Mouse (Mus musculus): ENCODE results near the gene Caps2. TPM values are rescaled to one million over a fixed set of nuclear protein-coding genes. Genes with fewer than 3 reads are reported as not detected.
"Not testable (repeated sequence)": the region's sequence is repeated elsewhere in the genome, so short reads cannot be mapped to it uniquely, and the experiment has no call there.

Caps2 gene
- polyA plus RNA-seq, 1 experiment from 2014 or later, result 0.26 TPM

GRCm38 (mm10) chr10:112227073-112227472 lies 63.7 kb downstream of the Caps2 start:
- 57% methylated on average over 1 of the region's 1 CpGs for WGBS
- H3K27me3 ChIP-seq, result no peaks in the 10 kb centered on the region
- H3K4me1 ChIP-seq, result no peaks in the 10 kb centered on the region
- no peaks in the 10 kb centered on the region for H3K9me3 ChIP-seq
- H3K27ac ChIP-seq, result no peak overlapping the region
- no peaks in the 10 kb centered on the region for H3K36me3 ChIP-seq
- no peak overlapping the region for H3K9ac ChIP-seq
- no peak for ATAC-seq (ENCODE audit: insufficient number of reproducible peaks, low FRiP score, low TSS enrichment, low read depth)
- H3K4me2 ChIP-seq, result no peak overlapping the region
- no peak overlapping the region for H3K4me3 ChIP-seq

- H3K9ac ChIP-seq; ATAC-seq (ENCODE audit: insufficient number of reproducible peaks, low FRiP score, low TSS enrichment, low read depth); H3K4me2 ChIP-seq; H3K4me1 ChIP-seq; H3K4me3 ChIP-seq; H3K9me3 ChIP-seq; H3K27me3 ChIP-seq; H3K27ac ChIP-seq; H3K36me3 ChIP-seq: not testable (repeated sequence)
- 49% methylated on average over 6 of the region's 6 CpGs for WGBS
Measured at GRCm38 (mm10) chr10:112229091-112229843, 65.8 kb downstream of the Caps2 start.

DNA sequence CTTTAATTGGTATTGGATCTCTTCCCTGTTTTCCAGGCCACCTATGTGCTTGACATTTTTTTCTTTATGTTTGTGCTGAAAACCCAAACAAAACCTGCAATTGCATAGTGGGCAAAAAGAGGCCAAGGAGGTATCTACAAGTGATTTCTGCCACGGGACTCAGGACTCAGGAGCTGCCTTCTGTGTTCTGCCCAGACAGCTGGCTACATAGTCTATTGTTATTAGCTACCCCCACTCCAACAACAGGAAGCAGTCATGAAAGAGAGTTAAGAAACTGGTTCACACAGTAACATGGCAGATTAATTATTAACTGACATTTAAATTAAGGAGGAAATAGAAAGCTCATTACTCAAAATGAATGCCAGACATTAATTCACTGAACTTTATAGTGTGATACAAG lies 69.3 kb downstream of the Caps2 start:
- not testable (repeated sequence) for H3K9ac ChIP-seq; ATAC-seq (ENCODE audit: insufficient number of reproducible peaks, low FRiP score, low TSS enrichment, low read depth); H3K36me3 ChIP-seq; H3K27me3 ChIP-seq; H3K9me3 ChIP-seq; H3K4me1 ChIP-seq; H3K27ac ChIP-seq; H3K4me3 ChIP-seq; H3K4me2 ChIP-seq
- WGBS, result 33% methylated on average over 1 of the region's 1 CpGs

- not testable (repeated sequence) for H3K9ac ChIP-seq; H3K9me3 ChIP-seq; H3K36me3 ChIP-seq; H3K4me2 ChIP-seq; H3K4me3 ChIP-seq; H3K4me1 ChIP-seq; ATAC-seq (ENCODE audit: insufficient number of reproducible peaks, low FRiP score, low TSS enrichment, low read depth); H3K27me3 ChIP-seq; H3K27ac ChIP-seq
- 79% methylated on average over 5 of the region's 5 CpGs for WGBS
Measured at GRCm38 (mm10) chr10:112235396-112235940, 72.0 kb downstream of the Caps2 start.

GRCm38 (mm10) chr10:112248273-112248672 lies 84.9 kb downstream of the Caps2 start:
- no peaks in the 10 kb centered on the region for H3K4me1 ChIP-seq
- ATAC-seq (ENCODE audit: insufficient number of reproducible peaks, low FRiP score, low TSS enrichment, low read depth), result no peak
- H3K4me3 ChIP-seq, result no peak overlapping the region
- H3K27ac ChIP-seq, result no peak overlapping the region
- 63% methylated on average over 2 of the region's 2 CpGs for WGBS
- H3K9me3 ChIP-seq, result no peaks in the 10 kb centered on the region
- H3K27me3 ChIP-seq, result no peaks in the 10 kb centered on the region
- H3K4me2 ChIP-seq, result no peak overlapping the region
- no peaks in the 10 kb centered on the region for H3K36me3 ChIP-seq
- no peak overlapping the region for H3K9ac ChIP-seq

- H3K4me1 ChIP-seq, result no peaks in the 10 kb centered on the region
- no peaks in the 10 kb centered on the region for H3K9me3 ChIP-seq
- 0 out of 2 replicates have a peak, but pooled peaks cover 8% of the 10 kb centered on the region for H3K27me3 ChIP-seq
- H3K4me2 ChIP-seq, result no peak overlapping the region
- H3K4me3 ChIP-seq, result no peak overlapping the region
- H3K9ac ChIP-seq, result no peak overlapping the region
- no peaks in the 10 kb centered on the region for H3K36me3 ChIP-seq
- no peak for ATAC-seq (ENCODE audit: insufficient number of reproducible peaks, low FRiP score, low TSS enrichment, low read depth)
- no peak overlapping the region for H3K27ac ChIP-seq
- 74% methylated on average over 3 of the region's 3 CpGs for WGBS
Measured at GRCm38 (mm10) chr10:112263467-112263866, 100.0 kb downstream of the Caps2 start.

Other genes with a start within 250 kb of the Caps2 start
- gene Krr1, start 191.0 kb upstream of the Caps2 start, polyA plus RNA-seq (2015; fragmentation: Nextera tagmentation; extraction: Ambion mirVana), result 38.5 and 42.9 TPM in 2 replicates
- 3.3 and 4.4 TPM in 2 replicates for gene Glipr1, start 161.0 kb upstream of the Caps2 start, polyA plus RNA-seq (2015; fragmentation: Nextera tagmentation; extraction: Ambion mirVana)
- gene Glipr1l1, start 103.4 kb upstream of the Caps2 start, polyA plus RNA-seq (2015; fragmentation: Nextera tagmentation; extraction: Ambion mirVana), result not detected in 2 replicates
- gene Glipr1l2, start 80.3 kb upstream of the Caps2 start, polyA plus RNA-seq (2015; fragmentation: Nextera tagmentation; extraction: Ambion mirVana), result not detected in 2 replicates
- not detected in 2 replicates for gene Glipr1l3, start 3.3 kb upstream of the Caps2 start, polyA plus RNA-seq (2015; fragmentation: Nextera tagmentation; extraction: Ambion mirVana)
- 0.42 and 0.51 TPM in 2 replicates for gene Kcnc2, start 107.5 kb downstream of the Caps2 start, polyA plus RNA-seq (2015; fragmentation: Nextera tagmentation; extraction: Ambion mirVana)

Measured in limb, embryonic 15.5 days (tissue).